Mouse (Mus musculus): Measurements from ENCODE around the gene Fbxl12. TPM values are rescaled to one million over a fixed set of nuclear protein-coding genes. Genes with fewer than 3 reads are reported as not detected.

Fbxl12 gene
- total RNA-seq, 1 experiment, result 13.0 TPM

GRCm38 (mm10) chr9:20662874-20663273 lies 18.3 kb upstream of the Fbxl12 start:
- DNase-seq (ENCODE audit: low read depth, low spot score), result no peak
- TF ChIP-seq ZNF384 (IDR thresholded peaks at IDR 0.05; ENCODE audit: low read depth, low read length), result no peak
- TF ChIP-seq MAFK (IDR thresholded peaks at IDR 0.05; ENCODE audit: insufficient read depth, low read depth, low read length), result no peak
- TF ChIP-seq CHD2 (IDR thresholded peaks at IDR 0.05; ENCODE audit: low read depth, low read length), result no peak
- no peak for TF ChIP-seq ZC3H11A (IDR thresholded peaks at IDR 0.05; ENCODE audit: borderline replicate concordance, low read depth, low read length)
- TF ChIP-seq HCFC1 (IDR thresholded peaks at IDR 0.05; ENCODE audit: borderline replicate concordance, insufficient read depth, low read length), result no peak
- H3K9me3 ChIP-seq (ENCODE audit: control insufficient read depth, insufficient read depth, low read depth, low read length), result no peaks in the 10 kb centered on the region
- H3K4me3 ChIP-seq (ENCODE audit: insufficient read depth in 1 of 2, low read depth in 1 of 2, low read length in 2 of 2, poor library complexity in 1 of 2, severe bottlenecking in 1 of 2), result no peak overlapping the region
- in situ Hi-C loops (cut with MboI; ENCODE audit: low sequenced_read_pairs in 2 of 2, unreplicated experiment in 2 of 2), result no loop called here
- H3K36me3 ChIP-seq (ENCODE audit: control insufficient read depth, insufficient read depth, low read length, poor library complexity, severe bottlenecking), result peaks cover 51% of the 10 kb centered on the region
- peaks cover 2 to 18% of the 10 kb centered on the region in 2 experiments; a peak in 3 of 4 replicates for H3K4me1 ChIP-seq (ENCODE audit: control insufficient read depth in 2 of 2, insufficient read depth in 2 of 2, low read length in 2 of 2, poor library complexity in 1 of 2)
- H3K9ac ChIP-seq (ENCODE audit: insufficient read depth, low read depth, low read length, poor library complexity, severe bottlenecking), result no peak overlapping the region
- no peak overlapping the region for H3K27ac ChIP-seq (ENCODE audit: insufficient read depth, low read depth, low read length, poor library complexity, severe bottlenecking)

DNA sequence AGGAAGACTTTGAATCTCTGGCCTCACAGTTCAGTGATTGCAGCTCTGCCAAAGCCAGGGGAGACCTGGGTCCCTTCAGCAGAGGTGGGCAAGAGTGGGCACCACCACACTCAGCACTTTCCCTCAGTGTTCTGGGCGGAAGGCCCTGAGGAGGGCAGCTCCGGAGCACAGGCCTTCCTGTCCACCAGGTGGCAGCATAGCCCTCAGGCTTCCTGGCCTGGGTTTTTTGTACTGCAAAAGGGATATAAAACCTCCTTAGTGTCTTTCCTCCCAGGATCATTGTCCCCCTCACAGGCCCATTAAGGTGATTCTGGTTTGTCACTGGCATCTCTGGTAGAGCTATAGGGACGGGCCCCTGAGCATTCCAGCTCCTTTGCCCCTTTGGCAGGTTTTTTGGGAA lies 17.8 kb upstream of the Fbxl12 start:
- no peak overlapping the region for H3K4me3 ChIP-seq (ENCODE audit: insufficient read depth in 1 of 2, low read depth in 1 of 2, low read length in 2 of 2, poor library complexity in 1 of 2, severe bottlenecking in 1 of 2)
- no peak for TF ChIP-seq CHD2 (IDR thresholded peaks at IDR 0.05; ENCODE audit: low read depth, low read length)
- TF ChIP-seq HCFC1 (IDR thresholded peaks at IDR 0.05; ENCODE audit: borderline replicate concordance, insufficient read depth, low read length), result no peak
- TF ChIP-seq ZNF384 (IDR thresholded peaks at IDR 0.05; ENCODE audit: low read depth, low read length), result no peak
- peak; percentile 16; the same call in 1 of the 2 replicates for TF ChIP-seq ZC3H11A (IDR thresholded peaks at IDR 0.05; ENCODE audit: borderline replicate concordance, low read depth, low read length)
- no peak for TF ChIP-seq MAFK (IDR thresholded peaks at IDR 0.05; ENCODE audit: insufficient read depth, low read depth, low read length)
- H3K27ac ChIP-seq (ENCODE audit: insufficient read depth, low read depth, low read length, poor library complexity, severe bottlenecking), result no peak overlapping the region
- H3K4me1 ChIP-seq (ENCODE audit: control insufficient read depth in 2 of 2, insufficient read depth in 2 of 2, low read length in 2 of 2, poor library complexity in 1 of 2), result peaks cover 2 to 21% of the 10 kb centered on the region in 2 experiments; a peak in 3 of 4 replicates
- H3K36me3 ChIP-seq (ENCODE audit: control insufficient read depth, insufficient read depth, low read length, poor library complexity, severe bottlenecking), result peaks cover 56% of the 10 kb centered on the region
- in situ Hi-C loops (cut with MboI; ENCODE audit: low sequenced_read_pairs in 2 of 2, unreplicated experiment in 2 of 2), result no loop called here
- no peak for DNase-seq (ENCODE audit: low read depth, low spot score)
- no peak overlapping the region for H3K9ac ChIP-seq (ENCODE audit: insufficient read depth, low read depth, low read length, poor library complexity, severe bottlenecking)
- H3K9me3 ChIP-seq (ENCODE audit: control insufficient read depth, insufficient read depth, low read depth, low read length), result no peaks in the 10 kb centered on the region

GRCm38 (mm10) chr9:20657546-20657945 lies 13.0 kb upstream of the Fbxl12 start:
- Histone ChIP-seq H3K27ac (ENCODE audit: insufficient read depth, low read depth, low read length, poor library complexity, severe bottlenecking) (no peak overlapping the region), H3K9me3 (ENCODE audit: control insufficient read depth, insufficient read depth, low read depth, low read length) (no peaks in the 10 kb centered on the region), H3K36me3 (ENCODE audit: control insufficient read depth, insufficient read depth, low read length, poor library complexity, severe bottlenecking) (peaks cover 67% of the 10 kb centered on the region), H3K9ac (ENCODE audit: insufficient read depth, low read depth, low read length, poor library complexity, severe bottlenecking) (no peak overlapping the region), H3K4me3 (ENCODE audit: insufficient read depth in 1 of 2, low read depth in 1 of 2, low read length in 2 of 2, poor library complexity in 1 of 2, severe bottlenecking in 1 of 2) (no peak overlapping the region), H3K4me1 (ENCODE audit: control insufficient read depth in 2 of 2, insufficient read depth in 2 of 2, low read length in 2 of 2, poor library complexity in 1 of 2) (peaks cover 6 to 21% of the 10 kb centered on the region in 2 experiments)
- TF ChIP-seq ZC3H11A (IDR thresholded peaks at IDR 0.05; ENCODE audit: borderline replicate concordance, low read depth, low read length) (no peak), CHD2 (IDR thresholded peaks at IDR 0.05; ENCODE audit: low read depth, low read length) (no peak), MAFK (IDR thresholded peaks at IDR 0.05; ENCODE audit: insufficient read depth, low read depth, low read length) (no peak), ZNF384 (IDR thresholded peaks at IDR 0.05; ENCODE audit: low read depth, low read length) (no peak), HCFC1 (IDR thresholded peaks at IDR 0.05; ENCODE audit: borderline replicate concordance, insufficient read depth, low read length) (no peak)
- in situ Hi-C loops (cut with MboI; ENCODE audit: low sequenced_read_pairs in 2 of 2, unreplicated experiment in 2 of 2), result no loop called here
- no peak for DNase-seq (ENCODE audit: low read depth, low spot score)

DNA sequence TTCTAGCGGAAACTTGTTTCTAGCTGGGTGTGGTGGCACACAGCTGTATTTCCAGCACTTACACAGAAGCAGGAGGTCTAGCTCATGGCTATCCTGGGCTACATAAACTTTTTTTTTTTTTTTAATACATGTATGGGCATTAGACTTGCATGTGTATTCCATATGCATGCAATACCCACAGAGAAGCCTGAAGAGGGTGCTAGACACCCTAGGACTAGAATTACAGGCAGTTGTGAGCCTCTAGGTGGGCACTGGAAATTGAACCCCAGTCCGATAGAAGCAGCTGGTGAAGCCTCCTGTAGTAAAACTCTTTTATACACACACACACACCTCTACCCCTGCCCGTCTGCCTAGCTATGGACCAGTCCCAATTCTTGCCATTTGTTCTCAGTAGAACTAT lies 9.3 kb upstream of the Fbxl12 start:
- H3K9ac ChIP-seq (ENCODE audit: insufficient read depth, low read depth, low read length, poor library complexity, severe bottlenecking), result no peak overlapping the region; the same call in 1 of the 2 replicates
- in situ Hi-C loops (cut with MboI; ENCODE audit: low sequenced_read_pairs in 2 of 2, unreplicated experiment in 2 of 2), result no loop called here
- no peaks in the 10 kb centered on the region for H3K9me3 ChIP-seq (ENCODE audit: control insufficient read depth, insufficient read depth, low read depth, low read length)
- H3K36me3 ChIP-seq (ENCODE audit: control insufficient read depth, insufficient read depth, low read length, poor library complexity, severe bottlenecking), result peaks cover 41% of the 10 kb centered on the region
- peaks cover 6 to 15% of the 10 kb centered on the region in 2 experiments for H3K4me1 ChIP-seq (ENCODE audit: control insufficient read depth in 2 of 2, insufficient read depth in 2 of 2, low read length in 2 of 2, poor library complexity in 1 of 2)
- TF ChIP-seq ZNF384 (IDR thresholded peaks at IDR 0.05; ENCODE audit: low read depth, low read length) (peak; percentile 49; the same call in 1 of the 2 replicates), ZC3H11A (IDR thresholded peaks at IDR 0.05; ENCODE audit: borderline replicate concordance, low read depth, low read length) (no peak)
- 0 out of 4 replicates have a peak overlapping the region, but pooled peaks have one; percentile 11 to 15 for H3K4me3 ChIP-seq (ENCODE audit: insufficient read depth in 1 of 2, low read depth in 1 of 2, low read length in 2 of 2, poor library complexity in 1 of 2, severe bottlenecking in 1 of 2)
- H3K27ac ChIP-seq (ENCODE audit: insufficient read depth, low read depth, low read length, poor library complexity, severe bottlenecking), result no peak overlapping the region
- no peak for DNase-seq (ENCODE audit: low read depth, low spot score)

GRCm38 (mm10) chr9:20652260-20652658 lies 7.7 kb upstream of the Fbxl12 start:
- H3K9ac ChIP-seq (ENCODE audit: insufficient read depth, low read depth, low read length, poor library complexity, severe bottlenecking), result peak overlapping the region; percentile 98
- H3K36me3 ChIP-seq (ENCODE audit: control insufficient read depth, insufficient read depth, low read length, poor library complexity, severe bottlenecking), result peaks cover 30% of the 10 kb centered on the region
- peak overlapping the region; percentile 4; the same call in 1 of the 2 replicates for H3K27ac ChIP-seq (ENCODE audit: insufficient read depth, low read depth, low read length, poor library complexity, severe bottlenecking)
- peaks cover 4 to 11% of the 10 kb centered on the region in 2 experiments; a peak in 2 of 4 replicates for H3K4me1 ChIP-seq (ENCODE audit: control insufficient read depth in 2 of 2, insufficient read depth in 2 of 2, low read length in 2 of 2, poor library complexity in 1 of 2)
- H3K9me3 ChIP-seq (ENCODE audit: control insufficient read depth, insufficient read depth, low read depth, low read length), result no peaks in the 10 kb centered on the region
- peak overlapping the region; percentile 84 to 91 for H3K4me3 ChIP-seq (ENCODE audit: insufficient read depth in 1 of 2, low read depth in 1 of 2, low read length in 2 of 2, poor library complexity in 1 of 2, severe bottlenecking in 1 of 2)
- in situ Hi-C loops (cut with MboI; ENCODE audit: low sequenced_read_pairs in 2 of 2, unreplicated experiment in 2 of 2), result no loop called here
- no peak for DNase-seq (ENCODE audit: low read depth, low spot score)
- TF ChIP-seq CHD2 (IDR thresholded peaks at IDR 0.05; ENCODE audit: low read depth, low read length) (no peak), ZNF384 (IDR thresholded peaks at IDR 0.05; ENCODE audit: low read depth, low read length) (no peak), HCFC1 (IDR thresholded peaks at IDR 0.05; ENCODE audit: borderline replicate concordance, insufficient read depth, low read length) (no peak), MAFK (IDR thresholded peaks at IDR 0.05; ENCODE audit: insufficient read depth, low read depth, low read length) (no peak), ZC3H11A (IDR thresholded peaks at IDR 0.05; ENCODE audit: borderline replicate concordance, low read depth, low read length) (no peak)

Data from ES-E14 (cell line).